Mouse (Mus musculus) cerebellum, adult 11 months (tissue): ENCODE data around the gene Gm4952.

ENCODE experiments used
- DNase-seq: peaks from one replicate; pipeline ENCODE4 v3.0.0; 2022

The Gm4952 gene

GRCm38 (mm10) chr19:12599674-12600073, at the start of gene Gm4952:
Gene Gm4952, plus strand, starts transcription at chr19:12599974.
- DNase-seq, result no peak

GRCm38 (mm10) chr19:12550005-12550942, 49.5 kb upstream of the Gm4952 start:
- DNase-seq, result no peak

DNA sequence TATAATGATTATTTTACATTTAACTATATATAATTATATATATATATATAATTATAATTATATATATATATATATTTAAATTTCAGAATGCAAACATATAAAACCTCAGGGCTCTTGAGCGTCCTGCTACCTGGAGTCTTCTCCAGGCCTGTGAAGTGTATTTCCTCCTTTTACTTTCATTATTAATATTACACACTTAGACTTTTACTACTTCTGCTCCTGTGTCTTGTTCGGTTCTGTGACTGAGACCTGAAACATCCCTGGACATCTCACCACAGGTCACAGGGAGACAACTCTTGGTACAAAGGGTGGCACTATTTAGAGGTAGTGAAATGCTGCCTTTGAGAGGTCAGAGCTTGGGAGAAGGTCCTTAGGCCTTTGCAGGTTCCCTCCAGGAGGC, 43.5 kb upstream of the Gm4952 start:
- DNase-seq, result no peak

- no peak for DNase-seq
These were observed 41.6 kb upstream of the Gm4952 start for GRCm38 (mm10) chr19:12558219-12558618.

DNA sequence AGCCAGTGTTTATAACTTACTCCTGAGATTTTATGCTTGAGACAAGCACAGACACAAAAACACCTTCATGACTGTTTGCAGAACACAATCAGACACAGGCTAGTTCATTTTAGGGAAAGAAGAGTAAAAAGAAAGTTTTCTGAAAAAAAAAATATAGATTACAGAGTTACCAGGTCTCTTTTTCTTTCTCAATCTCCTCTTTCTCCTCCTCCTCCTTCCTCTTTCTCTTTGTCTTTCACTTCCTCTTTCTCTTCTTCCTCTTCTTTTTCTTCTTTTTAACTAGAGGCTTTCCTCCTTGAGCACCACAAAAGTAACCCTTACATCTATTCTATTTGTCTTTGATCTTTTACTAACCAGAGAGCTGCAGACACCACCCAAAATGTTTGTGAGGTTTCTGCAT, 35.6 kb upstream of the Gm4952 start:
- DNase-seq, result no peak

GRCm38 (mm10) chr19:12567011-12567410, 32.8 kb upstream of the Gm4952 start:
- DNase-seq, result no peak

DNA sequence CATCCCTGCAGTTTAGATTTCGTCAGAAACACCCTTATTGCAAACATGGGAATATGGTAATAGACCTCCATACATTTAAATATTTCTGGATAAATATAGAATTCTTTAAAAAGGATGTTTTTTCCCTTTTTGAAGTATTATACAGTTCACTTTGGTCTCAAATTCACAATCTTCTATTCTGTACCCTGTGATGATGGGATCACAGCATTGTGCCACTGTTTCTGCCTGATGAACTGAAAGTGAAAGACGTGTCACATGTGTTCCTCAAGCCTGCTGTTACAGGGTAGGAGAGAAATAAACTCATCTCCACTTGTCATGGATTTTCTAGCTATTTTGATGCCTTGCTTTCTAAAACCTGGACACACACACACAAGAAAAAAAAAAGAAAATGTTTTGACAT, 28.9 kb upstream of the Gm4952 start:
- no peak for DNase-seq

DNA sequence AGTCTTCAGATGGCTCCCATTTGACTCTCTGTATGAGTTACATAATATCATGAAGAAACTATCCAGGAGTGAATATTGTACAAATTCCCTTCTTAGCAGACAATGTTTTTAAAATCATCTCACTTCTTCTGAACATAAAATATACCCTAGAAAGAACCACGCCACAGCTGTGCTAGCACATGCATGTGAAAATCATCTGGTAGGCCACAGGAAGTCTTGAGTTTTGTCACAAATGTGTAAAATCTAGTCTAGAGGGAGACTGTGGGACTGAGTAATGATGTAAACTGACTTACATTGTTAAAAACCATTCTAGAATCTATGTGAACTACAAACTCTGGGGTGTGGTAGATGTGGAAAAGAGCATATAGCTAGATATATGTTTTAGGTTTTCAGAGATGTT, 28.1 kb upstream of the Gm4952 start:
- DNase-seq, result no peak

DNA sequence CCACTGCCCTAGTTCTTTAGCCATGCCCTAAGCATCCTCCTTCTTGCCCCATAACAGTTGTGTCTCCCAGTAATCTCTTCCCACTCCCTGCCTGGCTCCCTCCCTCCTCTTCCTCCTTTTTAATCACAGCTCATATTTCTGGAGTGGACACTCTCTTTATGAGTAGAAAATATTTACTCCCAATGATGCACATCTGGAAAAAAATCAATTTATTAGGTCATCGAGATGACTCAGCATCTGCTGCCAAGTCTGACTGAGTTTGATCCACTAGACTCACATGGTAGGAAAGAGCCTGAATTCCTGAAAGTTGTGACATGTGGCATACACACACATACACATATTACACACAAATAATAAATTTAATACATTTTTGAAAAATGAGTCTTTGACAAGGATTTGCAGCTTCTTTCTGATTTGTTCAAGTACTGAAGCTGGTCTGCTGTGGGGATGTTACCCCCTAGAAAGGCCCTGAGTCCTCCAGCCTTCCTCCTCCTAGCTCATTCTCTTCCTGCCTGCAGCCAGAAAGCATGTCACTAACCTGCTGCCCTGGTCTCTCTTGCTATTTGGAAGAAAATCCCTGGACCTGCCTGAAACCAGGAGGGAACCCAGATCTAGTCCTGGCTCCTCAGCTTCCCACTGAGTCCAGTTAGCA, 27.0 kb upstream of the Gm4952 start:
- no peak for DNase-seq

DNA sequence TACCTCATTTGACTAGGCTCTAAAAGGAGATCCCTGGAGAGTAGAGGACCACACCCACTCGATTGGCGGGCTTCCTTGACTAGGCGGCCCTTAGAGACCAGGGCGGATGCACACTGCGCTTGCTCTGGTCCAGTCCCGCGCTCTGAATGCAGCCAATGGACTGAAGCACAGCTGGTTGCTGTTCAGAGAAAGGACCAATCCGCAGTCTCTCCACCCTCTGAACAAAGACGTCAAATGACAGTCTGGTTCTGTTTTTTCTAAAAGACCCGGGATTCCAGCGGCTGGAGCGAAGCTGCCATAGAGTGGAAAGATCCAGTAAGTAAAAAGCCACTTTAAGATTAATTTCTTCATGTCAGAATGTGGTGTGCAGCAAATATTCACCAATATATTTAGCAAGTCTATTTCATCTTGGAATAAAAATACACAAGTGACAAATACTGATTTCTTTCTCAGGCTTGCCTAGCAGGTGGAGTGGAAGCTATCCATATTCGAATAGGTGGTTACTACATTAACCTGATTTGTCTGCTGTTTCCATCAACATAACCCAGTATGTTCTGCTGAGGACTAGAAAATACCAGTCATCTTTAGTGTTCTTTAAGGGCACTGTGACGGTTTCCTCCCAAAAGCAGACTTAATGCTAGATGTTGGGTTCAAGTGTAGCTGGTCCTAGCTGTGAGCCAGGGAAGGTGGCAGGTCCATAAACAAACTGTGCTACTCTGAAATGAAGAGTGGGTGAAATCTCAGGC, 26.3 kb upstream of the Gm4952 start:
- DNase-seq, result no peak

GRCm38 (mm10) chr19:12574012-12574407, 25.8 kb upstream of the Gm4952 start:
- no peak for DNase-seq

GRCm38 (mm10) chr19:12575107-12575506, 24.7 kb upstream of the Gm4952 start:
- no peak for DNase-seq

DNA sequence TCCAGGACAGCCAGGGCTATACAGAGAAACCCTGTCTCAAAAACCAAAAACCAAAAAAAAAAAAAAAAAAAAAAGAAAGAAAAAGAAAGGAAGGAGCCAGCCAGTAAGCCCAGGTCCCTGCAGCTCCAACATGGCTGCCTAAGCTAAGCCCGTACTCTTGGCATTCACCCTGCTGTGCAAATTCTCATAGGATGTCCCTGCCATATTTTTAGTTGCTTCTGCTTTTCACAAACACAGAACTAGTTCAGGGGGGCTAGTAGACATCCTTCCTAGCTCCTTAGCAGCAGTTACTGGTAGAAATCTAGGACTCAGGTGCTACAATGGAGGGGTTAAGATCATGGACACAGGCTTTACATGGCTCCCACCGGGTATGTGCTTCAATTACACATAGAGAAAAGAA, 24.3 kb upstream of the Gm4952 start:
- no peak for DNase-seq

DNA sequence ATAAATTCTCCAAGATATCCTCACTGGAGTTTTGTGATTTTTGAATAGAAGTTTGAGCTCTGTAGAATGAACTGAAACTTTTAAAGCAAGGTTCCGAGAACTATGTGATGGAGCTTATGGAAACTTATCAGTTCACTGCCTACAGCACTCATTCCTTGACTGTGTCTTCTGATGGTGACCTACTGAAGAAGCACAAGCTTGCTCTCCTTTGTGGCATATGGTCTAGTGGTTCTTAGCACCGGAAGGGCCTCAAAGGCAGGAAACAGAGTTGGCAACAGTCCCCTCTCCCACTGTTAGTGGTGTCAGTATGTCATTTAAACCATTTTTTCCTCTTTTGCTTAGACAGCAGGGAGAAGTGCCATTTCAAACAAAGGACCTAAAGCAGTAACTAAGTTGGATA, 23.1 kb upstream of the Gm4952 start:
- DNase-seq, result no peak

DNA sequence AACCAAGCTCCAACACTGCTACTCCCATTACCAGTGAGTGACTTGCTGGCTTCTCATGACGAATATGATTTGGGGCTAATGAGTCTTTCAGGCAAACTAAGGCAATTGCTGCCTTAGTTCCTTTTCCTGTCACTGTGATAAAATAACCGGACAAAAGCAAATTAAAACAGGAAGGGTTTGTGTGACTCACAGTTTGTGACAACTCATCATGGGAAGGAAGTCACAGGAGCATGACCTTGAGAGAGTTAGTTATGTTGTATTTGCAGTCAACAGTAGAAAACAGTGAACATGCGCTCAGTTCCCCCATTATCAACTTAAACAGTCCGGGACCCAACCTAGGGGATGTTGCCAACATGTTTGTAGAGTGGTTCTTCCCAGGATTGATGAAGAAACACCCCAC, 14.5 kb upstream of the Gm4952 start:
- DNase-seq, result no peak

GRCm38 (mm10) chr19:12591908-12592307, 7.9 kb upstream of the Gm4952 start:
- peak; percentile 29 for DNase-seq

DNA sequence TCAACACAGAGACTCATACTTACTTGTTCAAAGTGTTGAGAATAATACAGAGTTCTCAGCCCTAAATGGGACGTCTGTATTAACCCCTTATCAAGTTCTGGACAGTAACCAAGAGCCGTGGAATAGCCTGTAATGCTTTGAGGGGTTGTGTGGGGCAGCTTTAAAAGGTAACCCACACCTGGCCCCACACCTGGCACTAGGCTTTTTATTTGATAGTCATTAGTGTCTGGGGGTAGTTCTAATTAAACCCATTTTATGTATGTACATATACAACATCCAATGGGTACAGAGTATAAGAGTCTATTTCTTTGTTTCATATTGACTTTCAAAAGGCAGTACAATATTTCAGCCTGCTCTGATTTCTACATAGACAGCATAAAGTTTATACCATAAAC, 4.6 kb upstream of the Gm4952 start:
- no peak for DNase-seq

- DNase-seq, result peak; percentile 43
These were observed 4.1 kb upstream of the Gm4952 start for GRCm38 (mm10) chr19:12595530-12596289.

DNA sequence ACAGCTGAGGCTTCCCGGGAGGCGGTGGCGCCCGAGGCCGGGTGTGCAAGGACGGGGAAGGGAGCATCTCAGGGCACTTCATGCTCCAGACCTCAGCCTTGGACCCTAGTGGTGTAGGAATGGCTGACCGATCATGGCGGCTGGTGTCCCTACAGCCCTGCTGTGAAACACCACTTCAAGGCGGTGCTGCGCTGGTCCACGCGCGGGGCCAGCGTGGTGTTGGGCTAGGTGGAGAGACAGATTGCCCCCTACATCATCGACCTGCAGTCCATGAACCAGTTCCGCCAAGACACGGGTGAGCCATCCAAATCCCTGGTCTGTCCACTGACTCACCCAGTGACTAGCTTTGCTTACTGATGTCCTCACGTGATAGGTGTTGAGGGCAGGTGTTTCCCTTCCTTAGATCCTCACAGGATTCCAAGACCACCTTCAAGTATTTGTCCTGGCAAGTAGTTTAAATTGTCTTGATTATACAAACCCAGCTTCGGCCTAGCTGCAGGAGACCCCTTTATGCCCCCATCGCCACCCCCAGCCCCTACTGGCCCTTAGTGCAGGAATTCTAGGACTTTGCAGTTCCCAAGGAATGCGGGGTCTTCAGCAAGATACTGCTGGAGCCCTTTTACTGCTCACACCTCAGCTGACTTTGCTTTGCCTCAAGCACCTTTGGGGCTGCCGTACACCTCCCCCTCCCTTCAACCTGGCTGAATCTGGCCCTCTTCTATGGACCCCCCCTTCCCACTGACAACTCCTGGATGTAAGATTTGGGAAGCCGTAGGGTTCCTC, 3.3 kb upstream of the Gm4952 start:
- DNase-seq, result no peak

- DNase-seq, result no peak
These were observed 2.7 kb upstream of the Gm4952 start for GRCm38 (mm10) chr19:12597073-12597405.

DNA sequence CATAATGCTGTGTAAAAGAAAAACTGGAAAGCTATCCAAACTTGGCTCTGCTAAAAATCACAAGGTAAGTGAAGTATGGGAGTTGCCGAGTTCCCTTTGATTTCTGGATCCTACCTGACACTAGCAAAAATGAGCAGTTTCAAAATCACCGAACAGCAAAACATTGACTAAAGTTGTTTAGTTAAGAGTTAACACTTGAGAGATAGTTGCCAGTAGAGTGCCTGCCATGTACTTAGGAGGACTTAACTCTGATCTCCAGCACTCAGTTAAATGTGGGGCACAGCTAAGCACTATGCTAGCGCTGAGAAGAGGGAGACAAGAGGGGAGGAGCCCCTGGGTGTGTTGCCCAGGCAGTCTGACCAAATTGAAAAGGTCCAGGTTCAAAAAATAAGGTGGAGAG, 1.1 kb upstream of the Gm4952 start:
- no peak for DNase-seq
